Mouse (Mus musculus) naive thymus-derived CD4-positive, alpha-beta T cell, adult 2 months (primary cell): Measurements from ENCODE around the gene Fnbp1l.
A peak's percentile ranks its signal among the peaks of the same experiment; 100 is the strongest.

Experiments
- DNase-seq: peaks from one replicate; pipeline ENCODE4 v3.0.0-alpha.2; 2011; ENCODE audit warnings: low read depth

Fnbp1l gene

GRCm38 (mm10) chr3:122618991-122619930 lies at the start of gene Fnbp1l:
TSS of gene Fnbp1l (minus strand) at chr3:122619715.
- DNase-seq: peak; percentile 67

GRCm38 (mm10) chr3:122660795-122661194 lies 41.3 kb upstream of the Fnbp1l start:
- no peak for DNase-seq

DNA sequence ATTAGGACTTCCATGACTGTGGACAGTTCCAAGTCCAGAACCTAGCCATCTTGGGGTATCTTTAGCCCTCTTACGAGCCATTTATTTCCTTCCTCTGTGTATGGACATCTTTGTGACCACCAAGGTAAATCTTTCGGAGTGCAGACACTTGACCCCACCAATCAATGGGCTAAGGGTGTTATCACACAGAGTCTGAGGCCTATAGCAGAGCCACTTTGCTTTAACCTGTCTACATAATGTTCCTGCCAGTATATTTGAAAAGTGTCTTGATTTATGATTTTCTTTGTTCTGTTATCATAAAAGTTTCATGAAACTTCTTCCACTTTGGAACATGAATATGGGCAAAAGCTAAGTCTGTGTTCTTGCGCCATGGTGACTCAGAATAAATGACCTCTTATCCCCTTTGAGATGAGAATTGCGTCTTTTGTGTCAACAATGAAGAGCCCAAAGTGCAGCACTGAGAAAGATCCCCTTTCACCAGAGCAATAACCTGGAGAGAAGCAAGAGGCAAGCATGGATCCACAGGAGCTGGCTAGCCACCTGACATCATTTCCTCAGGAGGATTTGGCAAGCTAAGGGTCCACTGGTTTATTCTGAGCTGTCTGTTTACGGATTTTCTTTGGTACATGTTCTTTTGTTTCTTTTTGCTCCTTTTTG lies 39.9 kb upstream of the Fnbp1l start:
- DNase-seq: no peak

- DNase-seq: no peak
Observed at GRCm38 (mm10) chr3:122647195-122647837, 27.8 kb upstream of the Fnbp1l start.

DNA sequence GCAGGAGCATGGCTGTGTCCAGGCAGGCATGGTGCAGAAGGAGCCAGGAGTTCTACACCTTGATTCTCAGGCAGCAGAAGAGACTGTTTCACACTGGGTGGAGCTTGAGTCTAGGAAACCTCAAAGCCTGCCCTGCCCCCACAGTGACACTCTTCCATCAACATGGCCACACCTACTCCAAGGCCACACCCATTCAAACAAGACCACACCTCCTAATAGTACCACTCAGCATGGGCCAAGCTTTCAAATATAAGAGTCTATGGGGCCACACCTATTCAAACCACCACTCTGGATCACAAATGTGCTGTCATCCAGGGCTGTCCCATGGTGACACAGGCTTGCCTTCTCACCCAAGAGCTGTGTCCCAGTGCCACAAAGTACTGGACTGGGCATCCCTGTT lies 20.8 kb upstream of the Fnbp1l start:
- no peak for DNase-seq

DNA sequence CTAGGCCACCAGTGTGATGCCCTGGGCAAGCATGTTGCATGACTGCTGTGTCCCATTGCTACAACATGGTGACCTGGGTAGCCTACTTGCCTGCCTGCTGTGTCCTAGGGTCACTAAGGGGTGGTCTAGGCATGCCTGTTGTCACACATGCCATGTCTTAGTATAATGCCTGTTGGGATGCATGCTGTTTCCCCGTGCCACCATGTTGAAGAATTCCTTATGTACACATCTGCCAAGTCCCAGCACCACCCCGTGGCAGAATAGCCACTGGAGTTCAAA lies 19.6 kb upstream of the Fnbp1l start:
- peak; percentile 16 for DNase-seq

DNA sequence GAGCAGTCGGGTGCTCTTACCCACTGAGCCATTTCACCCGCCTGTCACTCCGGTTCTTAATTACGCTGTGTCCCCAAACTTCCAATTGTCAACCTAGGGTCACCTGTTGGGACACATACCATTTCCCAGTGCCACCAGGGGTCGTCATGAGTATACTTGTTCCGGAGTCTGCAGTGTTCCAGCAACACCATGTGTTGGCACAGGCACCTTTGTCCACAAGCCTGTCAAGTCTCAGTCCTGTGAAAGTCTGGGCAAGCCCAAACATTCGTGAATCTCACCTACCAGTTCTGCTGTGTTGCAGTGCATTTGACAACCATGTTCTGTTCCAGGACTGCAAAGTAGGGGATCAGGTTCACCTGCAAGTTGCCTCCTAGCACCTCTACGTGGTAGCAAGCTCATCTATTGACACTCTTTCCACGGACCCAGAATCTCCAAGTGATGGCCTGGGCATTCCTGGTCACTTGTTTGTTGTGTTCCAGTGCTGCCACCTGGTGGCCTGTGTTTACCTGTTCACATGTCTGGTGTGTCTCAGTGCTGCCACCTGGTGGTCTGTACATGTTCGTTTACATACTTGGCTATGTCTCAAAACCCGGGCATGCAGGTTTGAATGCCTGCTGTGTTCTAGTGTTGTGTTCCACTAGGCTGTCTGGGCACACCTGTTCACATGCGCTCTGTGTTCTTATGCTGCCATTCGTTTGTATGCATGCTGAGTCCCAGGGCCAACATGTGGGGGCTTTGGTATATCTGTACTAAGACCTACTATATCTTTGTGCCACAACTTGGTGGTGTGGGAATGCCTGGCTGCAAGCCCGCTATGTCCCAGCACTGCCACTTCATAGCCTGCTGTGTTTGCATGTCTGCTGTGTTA lies 19.0 kb upstream of the Fnbp1l start:
- DNase-seq: peak; percentile 98

GRCm38 (mm10) chr3:122637280-122637679 lies 17.8 kb upstream of the Fnbp1l start:
- DNase-seq: no peak

DNA sequence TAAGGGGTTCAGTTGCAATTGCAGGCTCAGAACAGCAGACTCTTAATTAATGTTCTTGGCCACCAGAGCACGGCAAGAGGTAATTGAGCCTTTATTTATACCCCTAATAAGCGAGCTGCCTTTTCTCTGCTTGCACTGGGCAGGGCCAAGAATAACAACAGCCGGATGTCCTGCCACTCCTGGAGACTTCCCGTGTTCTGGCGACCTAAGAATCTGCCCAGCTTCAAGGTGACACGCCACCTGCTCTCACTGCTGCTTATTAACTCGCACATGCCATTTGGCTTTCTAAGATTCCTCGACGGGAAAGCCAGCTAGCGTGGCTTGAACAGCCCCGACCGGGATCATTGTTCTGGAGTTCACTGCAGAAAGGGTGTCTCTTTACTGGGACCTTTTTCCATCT lies 15.7 kb upstream of the Fnbp1l start:
- no peak for DNase-seq

GRCm38 (mm10) chr3:122629580-122629979 lies 10.1 kb upstream of the Fnbp1l start:
- DNase-seq: peak; percentile 27

GRCm38 (mm10) chr3:122628956-122629355 lies 9.4 kb upstream of the Fnbp1l start:
- no peak for DNase-seq

- DNase-seq: no peak
Observed at GRCm38 (mm10) chr3:122628546-122628945, 9.0 kb upstream of the Fnbp1l start.

- DNase-seq: no peak
Observed at GRCm38 (mm10) chr3:122627846-122628245, 8.3 kb upstream of the Fnbp1l start.

- no peak for DNase-seq
Observed at GRCm38 (mm10) chr3:122624591-122624990, 5.1 kb upstream of the Fnbp1l start.

GRCm38 (mm10) chr3:122620285-122620931 lies 893 bp upstream of the Fnbp1l start:
- DNase-seq: peak; percentile 57

- DNase-seq: no peak
Observed at GRCm38 (mm10) chr3:122619931-122620284, 393 bp upstream of the Fnbp1l start.

DNA sequence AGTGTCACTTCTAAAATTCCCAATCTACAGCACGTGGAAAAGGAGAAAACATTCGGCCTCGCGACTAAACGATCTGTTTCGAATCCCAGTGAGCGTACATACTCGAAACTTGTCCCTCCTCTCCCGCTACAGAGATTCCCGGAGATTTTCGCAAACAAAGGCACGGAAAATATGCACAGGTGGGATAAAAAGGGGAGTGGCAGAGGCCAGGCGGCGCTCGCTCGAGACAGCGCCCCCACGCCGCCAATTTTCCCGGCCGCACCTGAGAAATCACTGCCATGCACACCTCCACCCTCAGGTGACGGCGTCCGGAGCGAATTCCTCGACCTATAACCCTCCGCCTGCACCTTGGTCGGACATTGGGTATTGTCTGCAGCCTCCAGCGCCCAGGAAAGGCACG lies 1.1 kb downstream of the Fnbp1l start:
- no peak for DNase-seq

DNA sequence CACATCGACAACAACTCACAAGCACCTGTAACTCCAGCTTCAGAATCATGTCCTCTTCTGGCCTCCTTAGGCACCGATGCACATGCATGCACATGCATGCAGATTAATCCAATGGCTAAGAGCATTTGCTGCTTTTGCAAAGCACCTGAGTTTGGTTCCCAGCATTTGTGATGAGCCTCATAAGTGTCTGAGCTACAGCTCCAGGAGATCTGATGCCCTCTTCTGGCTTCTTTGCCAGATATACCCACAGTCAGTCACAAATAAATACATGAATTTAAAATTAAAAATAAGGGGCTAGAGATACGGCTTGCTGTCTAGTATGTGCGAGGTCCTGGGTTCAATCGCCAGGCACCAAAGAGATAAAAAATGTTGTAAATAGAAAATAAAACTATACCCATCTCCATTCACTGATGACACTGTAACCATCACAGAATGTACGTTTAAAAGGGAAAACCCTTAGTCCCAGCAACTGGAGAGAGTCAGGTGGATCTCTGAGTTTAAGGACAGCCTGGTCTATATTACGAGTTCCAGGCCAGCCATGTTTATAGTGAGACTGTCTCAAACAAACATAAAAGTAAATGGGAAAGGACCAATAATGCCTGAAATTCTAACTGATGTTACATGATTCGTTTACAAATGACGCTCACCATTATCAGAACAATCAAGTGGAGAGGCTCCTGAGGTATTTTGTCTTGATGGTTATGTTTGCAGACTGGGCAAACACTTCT lies 1.7 kb downstream of the Fnbp1l start:
- DNase-seq: no peak

- no peak for DNase-seq
Observed at GRCm38 (mm10) chr3:122612537-122612936, 7.0 kb downstream of the Fnbp1l start.

- no peak for DNase-seq
Observed at GRCm38 (mm10) chr3:122611761-122612160, 7.8 kb downstream of the Fnbp1l start.
